44 mouse cellular contexts compared by ENCODE assay signal in the genomic region with DNA sequence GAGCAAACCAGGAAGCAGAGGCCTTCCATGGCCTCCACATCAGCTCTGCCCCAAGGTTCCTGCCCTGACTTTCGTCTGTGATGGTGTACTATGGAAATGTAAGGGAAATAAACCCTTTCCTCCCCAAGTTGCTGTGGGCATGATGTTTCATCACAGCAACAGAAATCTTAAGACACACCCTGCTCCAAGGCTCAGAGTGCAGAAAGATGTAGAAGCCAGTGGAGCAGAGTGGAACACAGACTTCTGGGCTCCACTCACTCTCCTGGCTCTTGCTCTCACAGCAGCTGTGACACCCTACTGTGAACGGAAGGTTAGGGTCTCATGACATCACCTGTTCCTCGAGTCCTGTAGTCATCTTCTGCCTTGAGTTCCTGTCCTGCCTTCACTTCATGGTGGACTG. TPM values are rescaled to one million over a fixed set of nuclear protein-coding genes. Genes with fewer than 3 reads are reported as not detected.
"Had no signal": no experiment of that assay in that cellular context is flagged by ENCODE, and none has a peak within 500 bp of the region (broad histone marks: within the 10 kb centered on the region; RNA-seq: fewer than 3 reads in every experiment).

No protein-coding gene starts in this region.

- H3K9ac ChIP-seq: limb, embryonic 12.5 days; limb, embryonic 13.5 days; limb, embryonic 15.5 days; liver, embryonic 12.5 days; liver, embryonic 13.5 days; liver, embryonic 14.5 days; liver, embryonic 15.5 days; liver, postnatal 0 days; lung, embryonic 14.5 days; lung, embryonic 15.5 days; midbrain, embryonic 12.5 days; midbrain, embryonic 13.5 days; midbrain, embryonic 15.5 days; neural tube, embryonic 12.5 days; neural tube, embryonic 13.5 days had no signal

- DNase-seq: left cerebral cortex, postnatal 4 days; liver; liver, embryonic 13.5 days; liver, postnatal 0 days; lung, adult 18-20 months; lung, adult 2 months; lung, embryonic 14.5 days; lung, postnatal 10 days; lung, postnatal 14 days; lung, postnatal 36 days; lung, postnatal 4 days; midbrain, embryonic 14.5 days had no signal

- H3K9me3 ChIP-seq: limb, embryonic 10.5 days; limb, embryonic 12.5 days; limb, embryonic 13.5 days; limb, embryonic 15.5 days; liver, embryonic 12.5 days; liver, embryonic 13.5 days; liver, embryonic 15.5 days; lung, embryonic 15.5 days; midbrain, embryonic 10.5 days; midbrain, embryonic 12.5 days; midbrain, embryonic 13.5 days; midbrain, embryonic 15.5 days; neural tube, embryonic 12.5 days; neural tube, embryonic 13.5 days had no signal

- H3K27me3 ChIP-seq: limb, embryonic 12.5 days; limb, embryonic 13.5 days; limb, embryonic 15.5 days; liver, embryonic 12.5 days; liver, embryonic 13.5 days; liver, embryonic 15.5 days; lung, embryonic 15.5 days; midbrain, embryonic 12.5 days; midbrain, embryonic 13.5 days; midbrain, embryonic 15.5 days; neural tube, embryonic 12.5 days; neural tube, embryonic 13.5 days had no signal

- H3K4me1 ChIP-seq: limb, embryonic 10.5 days; limb, embryonic 12.5 days; limb, embryonic 13.5 days; limb, embryonic 15.5 days; liver, embryonic 12.5 days; liver, embryonic 13.5 days; liver, embryonic 15.5 days; lung, embryonic 15.5 days; megakaryocyte, embryonic 14.5 days; midbrain, embryonic 10.5 days; midbrain, embryonic 12.5 days; midbrain, embryonic 13.5 days; midbrain, embryonic 15.5 days; neural tube, embryonic 12.5 days; neural tube, embryonic 13.5 days had no signal

- H3K4me3 ChIP-seq: limb, embryonic 10.5 days; limb, embryonic 12.5 days; limb, embryonic 13.5 days; limb, embryonic 15.5 days; liver, embryonic 12.5 days; liver, embryonic 13.5 days; liver, embryonic 15.5 days; lung, embryonic 15.5 days; megakaryocyte, embryonic 14.5 days; midbrain, embryonic 10.5 days; midbrain, embryonic 12.5 days; midbrain, embryonic 13.5 days; midbrain, embryonic 15.5 days; myocyte; neural tube, embryonic 12.5 days; neural tube, embryonic 13.5 days had no signal

- ATAC-seq: liver, embryonic 12.5 days; liver, postnatal 0 days; lung, postnatal 0 days; midbrain, embryonic 13.5 days; midbrain, embryonic 15.5 days; midbrain, embryonic 16.5 days had no signal

- H3K27ac ChIP-seq: limb, embryonic 10.5 days; limb, embryonic 12.5 days; limb, embryonic 13.5 days; limb, embryonic 15.5 days; liver, embryonic 12.5 days; liver, embryonic 13.5 days; liver, embryonic 14.5 days; liver, embryonic 15.5 days; lung, embryonic 15.5 days; macrophage; midbrain, embryonic 10.5 days; midbrain, embryonic 12.5 days; midbrain, embryonic 13.5 days; midbrain, embryonic 15.5 days; neural tube, embryonic 12.5 days; neural tube, embryonic 13.5 days had no signal

- H3K4me2 ChIP-seq: limb, embryonic 12.5 days; limb, embryonic 13.5 days; limb, embryonic 15.5 days; liver, embryonic 11.5 days; liver, embryonic 12.5 days; liver, embryonic 13.5 days; liver, embryonic 15.5 days; lung, embryonic 14.5 days; lung, embryonic 15.5 days; midbrain, embryonic 11.5 days; midbrain, embryonic 12.5 days; midbrain, embryonic 13.5 days; midbrain, embryonic 15.5 days; neural tube, embryonic 12.5 days; neural tube, embryonic 13.5 days had no signal

- H3K36me3 ChIP-seq: limb, embryonic 10.5 days; limb, embryonic 12.5 days; limb, embryonic 13.5 days; limb, embryonic 15.5 days; liver, embryonic 12.5 days; liver, embryonic 13.5 days; liver, embryonic 15.5 days; lung, embryonic 15.5 days; midbrain, embryonic 10.5 days; midbrain, embryonic 12.5 days; midbrain, embryonic 13.5 days; midbrain, embryonic 15.5 days; neural tube, embryonic 12.5 days; neural tube, embryonic 13.5 days had no signal

RNA-seq across cellular contexts. Expression of gene Hsd17b6, which starts 43.4 kb away (rescaled TPM):
- total RNA-seq: left cerebral cortex, postnatal 10 days; left cerebral cortex, postnatal 25 days; left cerebral cortex, postnatal 36 days; left cerebral cortex, postnatal 4 days; megakaryocyte progenitor cell, adult 5-6 weeks; megakaryocyte, adult 5-6 weeks; midbrain, postnatal 0 days; monocyte, adult 5-6 weeks had no signal
- polyA plus RNA-seq: limb, embryonic 10.5 days; limb, embryonic 11.5 days; limb, embryonic 12.5 days; limb, embryonic 13.5 days; limb, embryonic 14.5 days; limb, embryonic 15.5 days; liver, embryonic 11.5 days; liver, embryonic 13.5 days; liver, embryonic 14.5 days; lung, embryonic 14.5 days; lung, embryonic 15.5 days; lung, embryonic 16.5 days; lung, postnatal 0 days; macrophage; midbrain, embryonic 10.5 days; midbrain, embryonic 11.5 days; midbrain, embryonic 12.5 days; midbrain, embryonic 13.5 days; midbrain, embryonic 14.5 days; midbrain, embryonic 15.5 days; midbrain, embryonic 16.5 days; midbrain, postnatal 0 days; myocyte; neural tube, embryonic 11.5 days; neural tube, embryonic 12.5 days; neural tube, embryonic 13.5 days had no signal
